Mouse (Mus musculus) thymus, adult 2 months (tissue): ENCODE data around the gene Sft2d2. TPM values are rescaled to one million over a fixed set of nuclear protein-coding genes. Genes with fewer than 3 reads are reported as not detected.

Experiments
- DNase-seq: peaks from one replicate; pipeline ENCODE4 v3.0.0; 2021
- H3K27ac ChIP-seq: fragments of 200-500 bp; 2 replicates; pipeline ENCODE4 v1.5.1; 2012; ENCODE audit warnings: low read length, control low read depth; ENCODE audit not compliant: control insufficient read depth, insufficient read depth
- H3K27me3 ChIP-seq: fragments of 200-500 bp; 2 replicates; pipeline ENCODE4 v1.6.1; 2012; ENCODE audit warnings: mild to moderate bottlenecking, low read length, moderate library complexity, mixed read lengths; ENCODE audit not compliant: control insufficient read depth, insufficient read depth
- H3K36me3 ChIP-seq: fragments of 200-500 bp; 2 replicates; pipeline ENCODE4 v1.6.1; 2012; ENCODE audit warnings: mild to moderate bottlenecking, low read length, moderate library complexity; ENCODE audit not compliant: control insufficient read depth, insufficient read depth
- H3K4me1 ChIP-seq: fragments of 200-500 bp; replicated peaks from 2 replicates; pipeline ENCODE4 v1.6.1; 2012; ENCODE audit warnings: low read length; ENCODE audit not compliant: control insufficient read depth, insufficient read depth
- H3K4me3 ChIP-seq: fragments of 200-500 bp; 2 replicates; pipeline ENCODE4 v1.5.1; 2012; ENCODE audit warnings: mild to moderate bottlenecking, low read length, control low read depth, moderate library complexity; ENCODE audit not compliant: control insufficient read depth, insufficient read depth
- CTCF ChIP-seq: fragments of 200-500 bp; IDR thresholded peaks from 2 replicates; pipeline ENCODE4 v1.5.1; 2012; ENCODE audit warnings: mild to moderate bottlenecking, control low read depth, low read length, moderate library complexity, borderline replicate concordance; ENCODE audit not compliant: control insufficient read depth, poor library complexity, insufficient read depth; ENCODE audit errors: extremely low read depth
- POLR2A ChIP-seq: fragments of 200-500 bp; IDR thresholded peaks from 2 replicates; pipeline ENCODE4 v1.6.1; 2012; ENCODE audit warnings: mild to moderate bottlenecking, low read length, control low read depth, moderate library complexity; ENCODE audit not compliant: control insufficient read depth, poor library complexity, insufficient read depth; ENCODE audit errors: extremely low read depth
- WGBS: fragments of 180-500 bp; shearing (Covaris S2); methylation state at CpG from one replicate; pipeline ENCODE4 v1.1.7; 2018; 5-methylcytosine and 5-hydroxymethylcytosine counted together
- polyA plus RNA-seq: library from polyadenylated mRNA; depleted of rRNA; stranded (reverse); fragments of >200 nt; gene quantifications from 2 replicates; pipeline ENCODE4 v1.2.3, GENCODE M21; 2012

The Sft2d2 gene
- polyA plus RNA-seq, 1 experiment: 102 TPM

DNA sequence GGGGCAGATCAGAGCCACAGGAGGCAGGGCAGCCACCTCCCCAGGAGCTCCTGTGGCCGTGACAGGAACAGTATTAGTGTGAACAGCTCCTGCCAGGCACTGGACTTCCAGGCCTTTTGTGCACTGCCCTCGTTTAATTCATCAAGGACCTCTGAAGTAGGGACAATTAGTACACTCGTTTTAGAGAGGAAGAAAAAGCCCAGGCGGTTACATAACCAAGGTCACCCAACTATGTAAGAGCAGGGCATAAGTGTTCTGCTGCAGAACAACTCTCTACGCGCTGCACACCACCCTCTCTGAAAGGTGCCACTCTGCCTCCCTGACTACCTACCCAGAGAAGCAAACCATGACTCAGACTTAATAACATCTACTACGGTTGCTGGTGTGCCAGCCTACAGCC is 9.1 kb downstream of the Sft2d2 start:
- WGBS: 90% methylated on average over 7 of the region's 7 CpGs
- DNase-seq: no peak
- no peak overlapping the region for H3K27ac ChIP-seq

DNA sequence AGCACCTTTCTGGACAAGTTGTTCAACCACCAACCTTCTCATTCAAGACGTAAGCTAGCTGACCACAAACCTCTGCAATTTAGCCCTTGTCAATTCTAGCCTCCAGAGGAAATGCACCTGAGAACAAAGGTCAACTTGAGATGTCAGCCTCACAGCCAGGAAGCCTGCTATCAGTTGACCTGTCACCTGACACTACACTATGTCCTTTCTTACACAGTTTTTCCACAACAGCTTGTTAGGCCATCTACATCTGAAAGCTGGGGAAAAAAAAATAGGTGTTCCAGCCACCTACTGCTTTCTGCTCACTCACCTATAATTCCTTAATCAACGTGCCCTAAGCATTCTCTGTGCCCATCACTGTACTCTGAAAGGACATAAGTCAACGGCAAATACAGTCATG is 10.1 kb downstream of the Sft2d2 start:
- no peaks in the 10 kb centered on the region for H3K27me3 ChIP-seq
- H3K27ac ChIP-seq: no peak overlapping the region
- no peak overlapping the region for H3K4me3 ChIP-seq
- H3K4me1 ChIP-seq: peaks cover 22% of the 10 kb centered on the region
- no peak for DNase-seq
- WGBS: 89% methylated on average over 3 of the region's 3 CpGs
- no peak for TF ChIP-seq POLR2A
- TF ChIP-seq CTCF: no peak
- peaks cover 43% of the 10 kb centered on the region for H3K36me3 ChIP-seq

More for the DNA sequence above, 9.1 kb downstream of the Sft2d2 start:
- Histone ChIP-seq H3K36me3 (peaks cover 43% of the 10 kb centered on the region), H3K4me1 (peaks cover 29% of the 10 kb centered on the region), H3K4me3 (no peak overlapping the region), H3K27me3 (no peaks in the 10 kb centered on the region)
- TF ChIP-seq CTCF (no peak), POLR2A (no peak)

GRCm38 (mm10) chr1:165183400-165183799 is 10.8 kb downstream of the Sft2d2 start:
- no peaks in the 10 kb centered on the region for H3K27me3 ChIP-seq
- peaks cover 48% of the 10 kb centered on the region for H3K36me3 ChIP-seq
- H3K4me1 ChIP-seq: peaks cover 15% of the 10 kb centered on the region
- 92% methylated on average over 6 of the region's 6 CpGs for WGBS
- no peak for DNase-seq
- TF ChIP-seq POLR2A: no peak
- no peak for TF ChIP-seq CTCF
- no peak overlapping the region for H3K4me3 ChIP-seq
- no peak overlapping the region for H3K27ac ChIP-seq

- Histone ChIP-seq H3K4me3 (no peak overlapping the region), H3K4me1 (peaks cover 17% of the 10 kb centered on the region), H3K36me3 (peaks cover 42% of the 10 kb centered on the region), H3K27me3 (no peaks in the 10 kb centered on the region), H3K27ac (no peak overlapping the region)
- TF ChIP-seq CTCF (no peak), POLR2A (no peak)
- 94% methylated on average over 5 of the region's 5 CpGs for WGBS
- DNase-seq: no peak
These were observed 14.9 kb downstream of the Sft2d2 start for GRCm38 (mm10) chr1:165179321-165179720.

GRCm38 (mm10) chr1:165178075-165178474 is 16.2 kb downstream of the Sft2d2 start:
- Histone ChIP-seq H3K27ac (no peak overlapping the region), H3K4me1 (peaks cover 17% of the 10 kb centered on the region), H3K27me3 (no peaks in the 10 kb centered on the region), H3K36me3 (peaks cover 31% of the 10 kb centered on the region), H3K4me3 (no peak overlapping the region)
- TF ChIP-seq POLR2A: no peak
- no peak for TF ChIP-seq CTCF
- DNase-seq: no peak
- 92% methylated on average over 6 of the region's 6 CpGs for WGBS

- DNase-seq: no peak
- Histone ChIP-seq H3K27me3 (no peaks in the 10 kb centered on the region), H3K36me3 (peaks cover 15% of the 10 kb centered on the region), H3K4me1 (peaks cover 24% of the 10 kb centered on the region), H3K27ac (peak overlapping the region; percentile 99), H3K4me3 (no peak overlapping the region)
- 6% methylated on average over 8 of the region's 9 CpGs for WGBS
- TF ChIP-seq CTCF (no peak), POLR2A (no peak)
These were observed 20.1 kb downstream of the Sft2d2 start for GRCm38 (mm10) chr1:165174059-165174616.

- Histone ChIP-seq H3K36me3 (no peaks in the 10 kb centered on the region), H3K27ac (no peak overlapping the region), H3K27me3 (no peaks in the 10 kb centered on the region), H3K4me3 (no peak overlapping the region), H3K4me1 (peaks cover 22% of the 10 kb centered on the region)
- no peak for DNase-seq
- WGBS: 96% methylated on average over 8 of the region's 8 CpGs
- no peak for TF ChIP-seq CTCF
- no peak for TF ChIP-seq POLR2A
These were observed 23.0 kb downstream of the Sft2d2 start for GRCm38 (mm10) chr1:165171277-165171676.
